Mouse (Mus musculus) cortical plate, adult 2 months (tissue): ENCODE results near the gene Lyrm4. TPM values are rescaled to one million over a fixed set of nuclear protein-coding genes. Genes with fewer than 3 reads are reported as not detected.
A peak's percentile ranks its signal among the peaks of the same experiment; 100 is the strongest.

Experiments used
- H3K27ac ChIP-seq: fragments of 200-500 bp; 2 replicates; pipeline ENCODE4 v1.5.1; 2012; ENCODE audit warnings: low read length, control low read depth, inconsistent platforms; ENCODE audit not compliant: insufficient read depth
- H3K4me1 ChIP-seq: fragments of 200-500 bp; 2 replicates; pipeline ENCODE4 v1.6.1; 2011; ENCODE audit warnings: low read length; ENCODE audit not compliant: control insufficient read depth, insufficient read depth
- H3K4me3 ChIP-seq: fragments of 200-500 bp; 2 replicates; pipeline ENCODE4 v1.5.1; 2011; ENCODE audit warnings: mild to moderate bottlenecking, low read length, control low read depth; ENCODE audit not compliant: insufficient read depth
- CTCF ChIP-seq: fragments of 200-500 bp; IDR thresholded peaks from 2 replicates; pipeline ENCODE4 v1.5.1; 2011; ENCODE audit warnings: mild to moderate bottlenecking, control low read depth, low read length; ENCODE audit not compliant: insufficient read depth; ENCODE audit errors: extremely low read depth
- POLR2A ChIP-seq: fragments of 200-500 bp; IDR thresholded peaks from 2 replicates; pipeline ENCODE4 v1.6.1; 2011; ENCODE audit warnings: mild to moderate bottlenecking, low read length, control low read depth; ENCODE audit not compliant: insufficient read depth; ENCODE audit errors: extremely low read depth
- polyA plus RNA-seq: library from polyadenylated mRNA; depleted of rRNA; stranded (reverse); fragments of >200 nt; gene quantifications from 2 replicates; pipeline ENCODE4 v1.2.3, GENCODE M21; 2012; rRNA removed

Lyrm4 gene
- polyA plus RNA-seq, result 19.6 TPM in 2 replicates

DNA sequence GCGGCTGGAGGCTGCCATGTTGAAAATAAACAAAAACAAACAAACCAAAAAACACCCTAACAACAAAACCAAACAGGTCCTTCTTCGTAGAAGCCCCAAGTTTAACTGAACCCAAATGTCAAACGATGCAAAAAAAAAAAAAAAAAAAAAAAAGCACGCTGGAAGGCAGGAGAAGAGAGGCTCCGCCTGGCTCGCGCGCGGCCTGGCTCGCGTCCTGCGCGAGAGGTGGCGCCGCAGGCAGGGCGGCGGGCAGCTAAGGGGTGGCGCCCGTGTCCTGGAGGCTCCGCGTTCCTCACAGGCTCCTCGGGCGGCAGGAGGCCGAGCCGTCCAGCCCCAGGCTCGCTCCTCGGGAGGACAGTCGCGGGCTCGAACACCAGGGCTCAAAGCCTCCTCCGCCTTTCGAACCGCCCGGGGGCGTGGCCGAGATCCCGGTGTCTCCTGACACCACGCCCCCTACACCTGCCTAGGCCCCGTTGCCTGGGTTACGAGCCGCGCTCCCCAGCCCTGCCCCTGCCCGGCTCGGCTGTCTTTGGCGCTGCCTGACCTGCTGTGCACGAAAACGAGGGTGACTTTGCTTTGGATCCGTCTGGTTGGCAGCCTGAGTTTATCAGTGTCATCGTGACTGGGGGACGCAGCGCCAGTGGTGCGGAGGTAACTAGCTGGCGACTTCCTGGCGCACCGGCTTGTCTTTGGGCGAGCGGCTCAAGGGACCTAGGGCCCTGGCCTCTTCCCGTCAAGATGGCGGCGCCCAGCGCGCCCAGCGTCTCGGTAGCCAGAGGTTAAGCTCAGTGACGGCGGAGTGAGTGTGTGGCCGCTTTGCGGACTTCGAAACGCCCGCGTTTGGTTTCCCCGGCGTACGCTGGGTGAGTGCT is at the start of gene Lyrm4, which contains the start of gene Fars2:
Gene Lyrm4, minus strand, starts transcription at position 384 of the 872 bp plus-strand sequence.
Gene Fars2, plus strand, starts transcription at position 270 of the 872 bp plus-strand sequence.
- TF ChIP-seq POLR2A, result peak; percentile 61; the same call in 1 of the 2 replicates
- TF ChIP-seq CTCF, result no peak
- Histone ChIP-seq H3K4me1 (peaks cover 3% of the 10 kb centered on the region), H3K27ac (peak within 1 kb of the TSS; percentile 78), H3K4me3 (peak within 1 kb of the TSS; percentile 71)

DNA sequence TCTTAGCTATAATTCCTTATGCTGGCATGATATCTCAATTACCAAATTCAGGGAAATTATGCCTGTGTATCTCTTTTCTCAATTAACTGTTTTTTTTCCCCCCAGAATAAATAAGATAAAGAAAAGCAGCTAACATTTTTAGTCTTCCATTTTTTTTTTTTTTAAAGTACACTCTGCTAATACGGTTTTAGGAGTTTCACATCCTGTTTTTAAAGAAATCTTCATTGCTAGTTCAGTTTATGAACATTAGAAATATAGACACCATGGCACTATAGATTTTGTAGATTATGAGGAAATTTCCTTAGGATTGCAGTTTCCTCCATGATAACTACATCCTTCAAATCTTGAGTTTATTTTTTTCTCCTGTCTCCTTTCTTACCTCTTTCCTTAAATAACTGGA is 46.6 kb upstream of the Lyrm4 start:
- H3K4me3 ChIP-seq, result no peak overlapping the region
- no peak for TF ChIP-seq CTCF
- TF ChIP-seq POLR2A, result no peak
- H3K27ac ChIP-seq, result no peak overlapping the region
- no peaks in the 10 kb centered on the region for H3K4me1 ChIP-seq

DNA sequence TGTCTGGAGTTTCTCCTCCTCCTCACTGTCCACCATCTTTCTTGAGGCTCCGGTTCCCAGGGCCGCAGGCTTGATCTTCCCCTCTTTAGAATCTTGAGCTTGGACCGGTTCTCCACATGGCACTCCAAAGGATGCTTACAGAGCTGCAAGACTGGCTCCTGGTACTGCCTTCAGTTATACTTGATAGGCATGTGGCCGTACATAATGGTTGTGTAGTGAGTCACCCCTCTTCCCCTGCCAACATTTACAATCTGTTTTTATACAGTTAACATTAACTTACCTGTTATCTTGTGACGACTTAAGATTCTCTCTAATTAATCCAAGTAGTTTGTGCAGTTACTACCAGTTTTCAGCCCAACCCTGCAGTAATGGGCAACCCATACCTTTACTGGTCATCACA is 46.1 kb upstream of the Lyrm4 start:
- no peaks in the 10 kb centered on the region for H3K4me1 ChIP-seq
- no peak overlapping the region for H3K27ac ChIP-seq
- TF ChIP-seq POLR2A, result no peak
- no peak for TF ChIP-seq CTCF
- H3K4me3 ChIP-seq, result no peak overlapping the region

DNA sequence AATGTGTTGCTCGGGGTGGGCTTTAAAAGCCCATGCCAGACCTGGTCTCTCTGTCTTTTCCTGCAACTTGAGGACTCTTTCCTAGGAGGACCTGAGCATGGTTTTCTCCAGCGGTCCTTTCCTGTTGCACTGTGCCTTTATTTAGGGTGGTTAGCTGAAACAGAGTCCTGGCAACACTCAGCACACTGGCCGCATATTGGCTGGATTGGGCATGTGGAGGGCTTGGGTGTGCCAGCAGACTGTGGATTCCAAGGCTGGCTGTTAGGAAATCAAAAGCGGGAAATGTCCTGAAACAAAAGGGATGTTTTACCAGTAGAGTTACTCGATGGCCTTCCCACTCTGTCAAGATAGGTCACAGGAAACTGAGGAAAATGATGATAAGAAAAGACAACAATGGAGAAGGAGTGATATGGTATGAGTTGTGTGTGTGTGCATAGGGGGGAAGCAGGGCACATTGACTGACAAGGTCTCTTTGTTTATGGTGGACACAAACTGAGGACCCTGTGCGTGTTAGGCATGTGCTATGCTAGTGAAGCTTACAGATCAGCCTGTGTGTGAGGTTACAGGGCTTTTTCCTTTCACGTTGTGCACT is 39.1 kb upstream of the Lyrm4 start:
- TF ChIP-seq CTCF (no peak), POLR2A (no peak)
- H3K4me3 ChIP-seq, result no peak overlapping the region
- no peaks in the 10 kb centered on the region for H3K4me1 ChIP-seq
- no peak overlapping the region for H3K27ac ChIP-seq

DNA sequence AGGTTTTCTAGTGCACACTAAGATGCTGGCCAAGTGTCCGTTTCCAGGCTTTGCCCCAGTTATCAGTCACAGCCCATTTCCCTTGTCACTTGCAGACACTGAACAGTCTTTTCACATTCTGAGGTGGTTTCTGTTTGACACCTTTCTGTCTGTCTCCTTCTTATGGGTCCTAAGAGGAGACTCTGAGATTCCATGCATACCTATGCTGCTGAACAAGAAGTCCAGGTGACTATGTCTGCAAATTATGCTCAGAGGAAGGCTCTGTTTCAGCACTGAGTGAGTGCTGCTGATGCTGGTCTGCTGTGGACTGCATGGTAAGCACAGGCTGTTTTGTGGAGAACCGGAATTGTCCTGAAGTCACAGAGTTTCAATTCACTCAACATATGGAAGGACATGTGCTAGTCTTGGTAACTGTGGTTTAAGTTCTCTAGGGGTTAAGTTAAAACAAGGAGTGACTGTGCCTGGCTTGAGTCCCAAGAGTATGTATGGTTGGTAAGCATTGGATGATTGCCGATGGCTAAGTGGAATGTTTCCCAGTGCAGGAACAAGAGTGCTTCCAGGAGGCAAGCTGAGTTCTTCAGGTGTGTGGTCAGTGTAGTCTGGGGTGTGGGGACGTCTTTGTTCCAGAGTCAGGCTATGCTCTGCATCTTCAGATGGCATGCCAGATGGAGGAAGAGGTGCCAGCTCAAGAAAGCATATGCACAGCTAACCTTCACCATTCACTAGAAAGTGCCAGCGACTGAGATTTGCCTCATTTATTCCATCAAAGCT is 35.6 kb upstream of the Lyrm4 start:
- TF ChIP-seq POLR2A, result no peak
- TF ChIP-seq CTCF, result no peak
- Histone ChIP-seq H3K4me1 (0 out of 2 replicates have a peak, but pooled peaks cover 2% of the 10 kb centered on the region), H3K27ac (no peak overlapping the region), H3K4me3 (no peak overlapping the region)

DNA sequence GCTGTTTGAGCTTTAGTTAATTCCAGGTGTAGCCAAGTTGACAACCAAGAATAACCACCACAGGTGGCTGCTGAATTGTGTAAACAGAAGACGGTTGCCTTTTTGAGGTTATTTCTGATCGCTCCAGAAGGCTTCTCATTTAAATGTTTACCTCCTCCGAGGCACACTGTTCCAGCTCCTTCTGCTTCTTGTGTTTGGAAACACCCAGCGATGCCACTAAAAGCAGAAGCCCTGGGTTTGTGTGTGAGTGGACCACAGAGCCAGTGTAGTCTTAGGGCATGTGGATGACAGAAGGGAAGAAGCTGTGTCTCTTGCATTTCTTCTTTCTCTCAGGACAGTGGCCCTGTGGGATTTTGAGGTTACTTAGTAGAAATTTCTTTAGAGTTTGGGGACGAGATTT is 32.9 kb upstream of the Lyrm4 start:
- Histone ChIP-seq H3K4me3 (no peak overlapping the region), H3K27ac (no peak overlapping the region), H3K4me1 (0 out of 2 replicates have a peak, but pooled peaks cover 2% of the 10 kb centered on the region)
- TF ChIP-seq CTCF, result no peak
- TF ChIP-seq POLR2A, result no peak

DNA sequence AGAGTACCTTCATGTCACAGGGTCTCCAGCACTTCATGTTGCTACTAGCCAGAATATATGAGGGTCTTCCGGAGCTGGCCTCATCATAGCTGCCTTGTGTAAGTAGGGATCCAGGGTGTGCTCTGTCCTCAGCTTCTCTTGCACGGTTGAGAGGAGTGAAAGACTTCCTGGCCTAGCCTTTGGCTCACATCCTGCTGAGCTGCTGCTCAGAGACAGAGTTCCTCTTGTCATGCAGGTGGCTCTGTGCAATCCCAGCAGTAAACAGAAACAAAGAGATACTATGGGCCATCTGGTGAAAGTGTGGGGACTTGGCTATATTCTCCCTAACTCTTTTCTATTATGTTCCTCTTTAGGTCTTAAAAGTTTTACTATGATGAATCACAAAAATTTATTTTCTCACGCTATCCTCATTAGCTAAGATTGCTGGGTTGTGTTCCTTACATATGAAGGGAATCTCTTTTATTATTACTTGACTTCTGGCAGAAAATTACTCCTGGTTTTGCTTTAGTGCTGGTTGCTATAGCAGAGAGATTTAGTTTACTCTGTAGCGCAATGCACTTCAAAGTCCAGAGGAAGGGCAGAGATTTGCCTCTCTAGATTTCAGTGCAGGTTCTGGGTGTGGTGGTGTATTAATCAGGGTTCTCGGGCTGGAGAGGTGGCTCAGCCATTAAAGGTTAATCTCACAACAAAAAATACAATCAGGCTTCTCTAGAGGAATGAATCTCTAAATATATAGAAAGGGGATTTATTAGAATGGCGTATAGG is 32.0 kb upstream of the Lyrm4 start:
- Histone ChIP-seq H3K27ac (no peak overlapping the region), H3K4me1 (0 out of 2 replicates have a peak, but pooled peaks cover 2% of the 10 kb centered on the region)

DNA sequence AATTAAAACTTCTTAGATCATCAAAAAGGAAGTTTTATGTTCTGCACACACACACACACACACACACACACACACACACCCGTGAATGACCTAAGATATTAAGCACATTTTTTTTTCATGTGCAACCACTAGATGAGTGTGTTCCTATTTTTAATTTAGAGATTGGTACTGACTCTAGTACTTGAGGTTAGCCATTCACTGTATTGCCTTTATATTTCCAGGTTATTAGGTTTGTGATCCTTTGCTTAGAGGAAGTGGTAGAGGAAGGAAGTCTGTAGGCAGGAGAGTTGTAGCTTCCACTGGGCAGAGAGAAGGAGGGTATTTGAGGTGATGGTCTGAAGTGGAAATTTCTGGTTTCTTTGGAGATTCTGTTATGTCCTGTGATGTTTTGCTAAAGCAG is 28.3 kb upstream of the Lyrm4 start:
- no peak for TF ChIP-seq CTCF
- no peak for TF ChIP-seq POLR2A
- Histone ChIP-seq H3K4me3 (no peak overlapping the region), H3K4me1 (no peaks in the 10 kb centered on the region; the same call in 1 of the 2 replicates), H3K27ac (no peak overlapping the region)

More for the DNA sequence above, 32.0 kb upstream of the Lyrm4 start:
- TF ChIP-seq CTCF, result no peak
- H3K4me3 ChIP-seq, result no peak overlapping the region

DNA sequence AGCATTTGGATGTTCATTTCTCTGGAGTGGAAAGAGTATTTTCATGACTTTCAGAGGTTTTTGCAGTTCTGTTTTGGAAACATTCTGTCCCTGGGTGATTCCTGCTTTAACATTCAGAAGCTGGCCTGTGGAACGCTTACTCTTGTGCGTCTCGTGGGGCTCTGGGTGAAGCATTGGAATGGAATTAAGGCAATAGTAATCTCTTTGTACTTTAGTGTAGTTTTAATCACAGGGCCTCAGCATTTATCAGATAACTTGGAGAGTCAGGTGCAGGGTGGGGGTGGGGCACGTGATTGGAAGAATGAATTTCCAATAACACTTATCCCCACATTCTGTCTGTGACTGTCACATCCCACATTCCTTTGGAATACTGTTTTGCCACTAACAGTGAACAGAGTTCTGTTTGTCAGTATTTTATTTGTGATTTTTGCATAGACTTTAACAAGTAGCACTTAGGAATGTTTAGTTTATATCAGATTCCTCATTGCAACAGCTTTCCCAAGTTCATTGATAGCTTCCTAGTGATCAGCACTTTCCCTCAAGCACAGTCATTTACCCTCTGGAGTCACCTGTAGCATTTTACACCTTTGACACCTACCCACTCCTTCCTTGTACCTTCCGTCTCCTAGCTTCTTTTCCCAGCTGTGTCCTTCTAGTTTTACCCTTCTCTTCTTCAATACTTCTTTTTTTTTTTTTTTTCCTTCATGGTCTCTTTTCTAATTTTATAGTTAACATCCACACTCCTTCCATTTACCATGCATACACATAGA is 23.1 kb upstream of the Lyrm4 start:
- Histone ChIP-seq H3K4me1 (no peaks in the 10 kb centered on the region; the same call in 1 of the 2 replicates), H3K27ac (no peak overlapping the region), H3K4me3 (no peak overlapping the region)
- TF ChIP-seq POLR2A (no peak), CTCF (no peak)
